Mouse (Mus musculus) right cerebral cortex, postnatal 14 days (tissue): ENCODE results near the gene 9530068E07Rik.
A peak's percentile ranks its signal among the peaks of the same experiment; 100 is the strongest.
"Not testable (repeated sequence)": the region's sequence is repeated elsewhere in the genome, so short reads cannot be mapped to it uniquely, and the experiment has no call there.

Experiments
- DNase-seq: peaks from one replicate; pipeline ENCODE4 v3.0.0; 2022

Gene 9530068E07Rik

DNA sequence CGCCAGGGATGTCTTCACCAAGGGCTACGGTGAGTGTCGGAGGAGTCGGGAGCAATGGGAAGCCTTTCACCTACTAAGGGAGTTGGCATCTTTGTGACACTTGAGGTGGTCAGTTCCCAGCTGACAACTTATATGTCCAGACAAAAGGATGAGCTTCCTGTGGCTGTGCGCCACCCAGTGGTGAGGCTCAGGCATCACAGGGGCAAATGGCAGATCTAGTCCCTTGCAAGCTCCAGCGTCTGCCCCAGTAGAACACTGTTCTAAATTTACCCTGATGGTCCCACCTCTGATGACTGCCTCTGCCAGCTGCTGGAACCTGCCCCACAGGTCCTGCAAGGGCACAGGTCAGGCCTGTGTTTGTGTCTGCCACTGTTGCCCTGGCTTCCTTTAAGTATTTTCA lies 21.9 kb upstream of the 9530068E07Rik start:
- peak; percentile 36 for DNase-seq

DNA sequence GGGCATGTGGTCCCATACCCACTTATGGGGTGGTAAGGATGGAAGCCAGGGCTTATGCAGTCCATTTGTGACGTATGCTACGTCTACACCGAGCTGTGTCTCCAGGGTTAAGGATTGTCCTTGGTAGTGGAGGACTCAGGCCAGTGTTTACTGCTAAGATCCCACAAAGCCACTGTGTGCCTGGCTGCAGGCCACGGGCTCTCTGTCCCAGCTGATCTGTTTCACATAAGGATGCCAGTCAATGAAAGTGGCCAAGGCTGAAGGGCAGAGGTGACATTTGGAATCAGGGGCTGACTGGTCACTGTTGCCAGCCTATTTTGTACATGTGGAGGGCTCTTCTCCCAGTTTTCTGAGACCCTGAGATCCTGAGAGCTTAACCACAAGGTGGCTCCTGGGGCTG lies 18.6 kb upstream of the 9530068E07Rik start:
- DNase-seq: no peak

DNA sequence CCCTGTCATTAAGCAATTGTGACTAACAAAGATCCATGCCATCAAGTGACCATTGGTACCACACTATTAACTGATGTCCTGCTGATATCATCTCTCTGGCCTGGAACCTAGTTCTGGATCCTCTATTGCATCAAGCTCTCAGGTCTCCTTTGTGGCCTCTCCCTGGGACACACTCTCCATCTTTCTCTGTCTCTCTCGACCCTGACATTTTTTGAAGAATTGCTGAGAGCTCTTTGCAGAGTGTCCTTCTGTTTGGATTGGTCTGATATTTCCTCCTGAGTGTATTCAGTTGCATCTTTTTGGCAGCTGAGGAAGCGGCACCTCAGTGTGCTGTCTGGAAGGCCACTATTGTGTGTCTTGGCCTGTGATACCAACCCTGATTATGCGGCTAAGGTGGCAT lies 17.0 kb upstream of the 9530068E07Rik start:
- no peak for DNase-seq

DNA sequence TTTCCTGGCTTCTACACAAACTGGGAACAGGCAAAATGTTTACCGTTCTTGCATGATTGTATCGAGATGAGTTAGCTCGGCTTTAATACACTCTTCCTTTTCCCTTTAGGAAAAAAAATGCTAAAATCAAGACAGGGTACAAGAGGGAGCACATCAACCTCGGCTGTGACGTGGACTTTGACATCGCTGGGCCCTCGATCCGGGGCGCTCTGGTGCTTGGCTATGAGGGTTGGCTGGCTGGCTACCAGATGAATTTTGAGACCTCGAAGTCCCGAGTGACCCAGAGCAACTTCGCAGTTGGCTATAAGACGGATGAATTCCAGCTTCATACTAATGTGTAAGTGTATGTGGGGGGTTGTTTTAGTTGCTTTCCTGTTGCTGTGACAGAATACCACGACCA lies 12.5 kb upstream of the 9530068E07Rik start:
- DNase-seq: no peak

DNA sequence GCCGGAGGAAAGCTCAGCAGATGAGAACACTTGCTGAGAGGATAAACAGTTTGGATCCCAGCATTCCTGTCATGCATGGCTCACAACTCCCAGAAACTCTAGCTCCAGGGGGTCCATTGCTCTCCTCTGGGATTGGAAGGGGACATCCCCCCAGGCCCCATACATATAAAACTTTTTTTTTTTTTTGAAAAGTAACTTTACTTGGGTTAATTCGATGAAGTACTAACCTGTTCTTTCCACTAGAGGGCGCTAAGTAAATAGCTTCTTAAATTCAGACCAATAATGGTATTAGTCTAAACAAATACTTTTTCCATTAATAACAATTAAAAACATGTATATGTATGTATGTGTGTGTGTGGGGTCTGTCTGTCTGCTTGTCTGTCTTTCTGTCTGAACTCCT lies 11.6 kb upstream of the 9530068E07Rik start:
- DNase-seq: no peak

DNA sequence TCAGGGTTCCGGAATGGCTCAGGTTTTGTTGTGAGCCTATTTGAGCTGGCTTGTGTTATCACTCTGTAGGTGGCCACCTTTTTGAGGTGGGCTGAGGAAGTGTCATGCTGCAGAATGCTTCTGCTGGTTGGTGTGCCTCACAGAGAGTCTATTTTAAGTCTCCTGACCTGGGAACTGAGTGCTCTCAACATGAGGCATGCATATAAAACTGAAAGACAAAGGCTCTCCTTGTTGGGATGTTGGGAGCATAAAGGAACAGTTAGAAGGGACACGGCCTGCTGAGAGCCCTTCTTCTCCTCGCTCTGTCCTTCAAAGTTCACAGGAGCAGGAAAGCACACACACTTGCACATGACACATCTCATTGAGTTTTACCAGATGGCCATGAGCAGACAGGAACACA lies 9.3 kb upstream of the 9530068E07Rik start:
- DNase-seq: no peak

DNA sequence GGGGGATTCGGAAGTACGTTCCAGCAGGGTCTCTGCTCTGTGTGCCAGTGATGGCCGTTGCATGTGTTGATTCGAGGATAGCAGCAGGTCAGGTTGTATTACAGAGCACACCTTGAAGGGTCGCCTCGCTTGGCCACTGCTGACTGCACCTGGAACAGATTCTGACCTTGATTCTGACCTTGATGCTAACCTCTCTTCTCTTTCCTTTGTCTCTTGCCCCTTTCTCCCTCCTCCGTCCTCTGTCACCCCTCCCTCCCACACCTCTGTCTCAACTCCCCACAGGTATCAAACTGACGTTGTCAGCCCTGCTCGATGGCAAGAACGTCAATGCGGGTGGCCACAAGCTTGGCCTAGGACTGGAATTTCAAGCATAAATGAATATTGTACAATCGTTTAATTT lies 8.1 kb upstream of the 9530068E07Rik start:
- DNase-seq: no peak

DNA sequence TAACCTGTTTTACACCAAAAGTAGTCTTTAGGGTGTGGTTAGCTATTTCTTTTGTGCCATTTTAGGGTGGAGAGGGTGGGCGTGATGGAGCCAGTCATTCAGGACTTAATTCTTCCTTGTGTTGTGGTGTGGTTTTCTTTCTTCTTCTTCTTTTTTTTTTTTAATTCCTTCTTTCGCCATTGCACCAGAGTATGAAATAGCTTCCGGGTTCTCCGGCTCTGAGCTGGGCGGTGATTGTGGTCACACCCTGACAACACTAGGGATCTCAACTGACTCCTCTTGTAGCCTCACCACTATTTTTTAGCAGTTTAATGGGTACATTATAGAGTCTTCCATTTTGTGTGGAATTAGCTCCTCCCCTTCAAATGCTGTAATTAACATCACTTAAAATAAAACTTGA lies 7.2 kb upstream of the 9530068E07Rik start:
- not testable (repeated sequence) for DNase-seq

DNA sequence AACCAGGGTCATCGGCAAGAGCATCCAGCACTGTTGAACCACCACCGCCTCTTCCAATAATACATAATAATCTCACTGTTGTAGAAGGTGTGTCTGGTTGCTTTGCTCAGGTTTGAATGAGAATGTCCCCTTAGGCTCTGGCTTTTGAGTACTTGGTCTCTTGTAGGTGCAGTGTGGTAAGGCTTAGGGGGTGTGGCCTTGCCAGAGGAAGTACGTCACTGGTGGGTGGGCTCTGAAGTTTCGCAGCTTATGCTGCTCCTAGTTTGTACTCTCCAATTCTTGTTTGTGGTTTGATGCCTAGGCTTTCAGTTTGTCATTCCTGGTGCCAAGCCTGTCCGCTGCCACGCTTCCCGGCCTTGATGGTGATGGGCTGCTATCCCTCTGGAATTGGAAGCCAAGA lies 6.3 kb upstream of the 9530068E07Rik start:
- DNase-seq: no peak

DNA sequence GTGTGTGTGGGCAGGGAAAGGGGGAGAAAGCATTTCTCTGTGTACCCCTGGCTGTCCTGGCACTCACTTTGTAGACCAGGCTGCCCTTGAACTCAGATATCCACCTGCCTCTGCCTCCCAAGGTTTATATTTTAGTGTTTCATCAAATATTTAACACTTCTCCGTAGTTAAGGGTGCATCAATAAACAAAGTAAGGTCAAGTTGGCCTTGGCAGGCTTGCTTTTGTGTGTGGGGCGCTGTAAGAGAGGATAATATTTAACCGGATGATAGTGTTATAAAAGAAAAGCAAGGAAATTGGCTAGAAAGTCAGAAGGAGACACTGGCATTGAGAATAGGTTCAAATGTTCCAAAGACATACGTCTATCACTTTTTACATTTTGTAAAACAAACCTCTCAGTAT lies 1.7 kb upstream of the 9530068E07Rik start:
- no peak for DNase-seq

DNA sequence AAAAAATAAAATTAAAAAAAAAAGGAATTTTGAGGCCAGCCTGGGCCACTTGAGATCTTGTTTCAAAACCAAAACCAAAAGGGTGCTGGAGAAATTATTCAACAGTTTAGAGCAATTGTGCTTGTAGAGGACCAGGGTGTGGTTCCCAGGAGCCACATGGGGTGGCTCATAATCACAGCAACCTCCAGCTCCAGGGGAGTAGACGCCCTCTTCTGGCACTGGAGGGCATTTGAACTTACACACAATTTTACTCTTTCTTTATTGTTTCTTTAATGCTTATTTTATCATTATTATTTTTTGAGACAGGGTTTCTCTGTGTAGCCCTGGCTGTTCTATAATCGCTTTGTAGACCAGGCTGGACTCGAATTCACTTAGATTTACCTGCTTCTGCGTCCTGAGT lies 885 bp upstream of the 9530068E07Rik start:
- DNase-seq: no peak

DNA sequence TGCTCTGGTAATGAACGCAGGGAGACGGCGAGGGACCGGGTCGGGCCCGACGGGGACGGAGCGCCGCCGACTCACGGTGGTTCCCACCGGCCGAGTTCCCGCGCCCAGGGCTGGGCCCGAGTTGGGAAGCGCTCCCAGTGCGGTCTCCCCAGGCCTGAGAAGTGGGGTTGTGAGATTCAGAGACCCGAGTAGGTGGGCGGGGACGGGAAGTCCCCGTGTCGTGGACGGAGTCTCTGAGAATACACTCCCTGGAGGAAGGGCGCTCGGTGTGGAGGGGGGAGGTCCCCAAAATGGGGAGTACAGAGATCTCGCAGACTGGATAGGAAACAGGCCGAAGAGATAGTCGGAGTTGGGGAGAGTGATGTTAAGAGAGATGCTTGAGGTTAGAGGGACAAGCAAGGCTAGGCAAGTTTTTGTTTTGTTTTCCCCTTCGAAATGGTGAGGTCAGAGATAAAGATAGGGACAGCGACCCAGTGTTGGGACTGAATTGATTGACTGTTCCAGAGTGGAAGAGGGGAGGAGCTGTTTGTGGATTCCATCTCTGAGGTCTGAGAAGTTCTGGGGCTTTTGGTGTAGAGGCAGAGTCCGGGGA lies 465 bp downstream of the 9530068E07Rik start:
- no peak for DNase-seq

DNA sequence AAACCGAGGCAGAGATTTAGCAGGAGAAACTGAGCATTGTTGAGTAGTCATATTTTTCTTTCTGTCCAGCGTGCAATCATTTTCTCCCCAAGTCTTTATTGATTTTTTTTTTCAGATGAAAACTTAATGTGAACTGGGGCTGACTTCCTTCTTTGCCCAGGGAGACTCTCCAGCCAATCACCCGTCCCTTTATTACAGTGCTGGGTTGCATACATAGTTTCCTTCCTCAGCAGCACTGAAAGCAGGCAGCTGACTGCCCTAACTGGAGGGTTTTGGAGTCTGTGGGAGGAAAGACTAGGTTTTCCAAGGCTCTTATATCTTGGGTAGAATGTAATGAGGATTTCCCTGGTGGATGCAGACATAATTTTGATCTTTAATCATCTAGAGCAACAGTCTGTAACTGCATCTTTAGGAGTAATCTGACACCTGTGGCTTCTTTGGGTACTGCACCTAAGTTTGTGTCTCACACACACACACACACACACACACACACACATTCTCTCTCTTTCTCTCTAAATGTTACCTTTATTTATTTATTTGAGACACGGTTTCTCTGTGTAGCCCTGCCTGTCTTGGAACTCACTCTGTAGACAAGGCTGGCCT lies 1.3 kb downstream of the 9530068E07Rik start:
- DNase-seq: no peak

DNA sequence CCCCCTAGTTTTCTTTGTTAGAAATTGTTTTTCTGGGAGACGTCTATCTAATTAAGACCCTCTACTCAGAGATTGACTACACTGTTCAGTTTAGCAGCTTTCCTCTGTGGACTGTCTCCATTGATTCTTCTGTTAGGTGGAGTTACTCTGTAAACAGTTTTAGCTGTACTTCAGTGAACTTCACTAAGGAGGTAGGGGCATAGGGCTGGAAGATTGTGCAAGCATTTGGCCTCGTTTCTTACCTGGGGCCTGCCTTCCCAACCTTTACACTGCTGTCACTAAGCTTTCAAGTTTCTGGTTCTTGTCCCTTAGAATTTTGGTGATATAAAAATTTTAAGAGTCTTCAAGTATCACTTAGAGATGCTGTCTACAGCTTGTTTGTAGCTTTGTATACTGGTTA lies 5.2 kb downstream of the 9530068E07Rik start:
- no peak for DNase-seq

DNA sequence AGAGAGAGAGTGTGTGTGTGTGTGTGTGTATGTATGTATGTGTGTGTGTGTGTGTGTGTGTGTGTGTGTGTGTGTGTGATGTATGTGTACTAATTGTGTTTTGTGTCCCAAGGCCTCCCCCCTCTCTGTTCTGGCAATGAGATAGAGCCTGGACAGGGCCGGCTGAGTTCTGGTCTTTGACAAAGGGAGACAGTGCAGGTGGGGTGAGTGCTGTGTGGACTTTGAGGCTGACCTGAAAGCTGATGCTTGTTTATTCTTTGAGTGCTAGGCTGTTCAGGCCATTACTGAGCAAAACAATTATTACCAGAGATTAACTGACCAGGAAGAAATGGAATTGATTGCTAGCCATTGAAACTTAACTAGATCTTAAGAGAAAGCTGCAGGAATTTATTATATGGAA lies 6.3 kb downstream of the 9530068E07Rik start:
- DNase-seq: no peak

DNA sequence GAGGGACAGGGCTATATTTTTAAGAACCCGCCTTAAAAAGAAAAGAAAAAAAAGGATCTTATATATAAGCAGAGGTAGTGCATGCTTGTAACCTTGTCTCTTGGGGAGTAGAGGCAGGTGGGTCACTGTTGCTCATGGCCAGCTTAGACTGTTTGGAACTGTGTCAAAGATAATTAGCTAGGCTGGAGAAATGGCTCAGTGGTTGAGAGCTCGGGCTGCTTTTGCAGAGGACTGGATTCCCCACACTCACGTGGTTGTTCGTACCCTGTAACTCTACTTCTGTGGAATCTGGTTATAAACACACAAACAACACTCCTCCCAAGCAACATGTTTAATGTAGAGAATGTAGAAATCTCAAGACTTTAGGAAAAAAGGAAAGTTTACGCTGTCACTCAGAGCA lies 8.0 kb downstream of the 9530068E07Rik start:
- DNase-seq: no peak

DNA sequence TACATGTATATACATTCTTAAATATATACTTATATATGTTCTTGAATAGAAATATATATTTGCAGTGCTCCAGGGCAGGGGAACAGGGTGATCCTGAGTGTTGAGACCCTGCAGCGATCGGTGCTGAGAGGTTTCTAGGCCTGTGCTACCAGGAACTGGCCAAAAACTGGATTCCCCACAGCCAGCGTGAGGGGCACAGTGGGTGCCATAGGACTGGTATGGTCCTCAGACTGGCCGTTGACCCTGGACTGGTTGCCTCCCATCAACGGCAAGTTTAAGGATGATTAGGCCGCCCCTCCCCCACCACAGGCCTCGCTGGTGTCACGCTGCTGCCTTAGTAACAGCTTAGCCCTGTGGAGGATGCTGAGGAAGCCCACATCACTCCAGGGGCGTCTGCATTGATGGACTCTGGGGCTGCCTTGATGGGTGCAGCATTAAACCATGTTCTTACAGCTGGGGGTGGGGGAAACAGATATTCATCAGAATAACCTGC lies 9.0 kb downstream of the 9530068E07Rik start:
- no peak for DNase-seq

DNA sequence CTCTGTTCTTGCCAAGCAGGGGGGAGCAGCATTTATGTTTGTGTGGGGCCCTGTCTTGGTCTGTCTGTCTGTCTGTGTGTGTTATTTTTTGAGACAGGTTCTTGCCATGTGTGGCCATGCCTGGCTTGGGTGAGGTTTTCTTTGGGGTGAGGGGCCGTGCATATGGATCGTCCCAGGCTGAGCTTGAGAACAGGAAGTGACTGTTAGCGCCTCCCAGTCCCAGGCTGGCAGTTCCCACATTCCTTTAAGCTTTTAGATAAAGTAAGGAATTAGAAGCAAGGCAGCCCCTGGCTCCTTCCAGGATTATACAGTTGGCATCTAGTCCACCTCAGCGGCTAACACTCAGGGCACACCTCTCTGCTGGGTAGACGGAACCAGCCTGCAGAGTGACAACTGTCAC lies 13.1 kb downstream of the 9530068E07Rik start:
- DNase-seq: no peak

DNA sequence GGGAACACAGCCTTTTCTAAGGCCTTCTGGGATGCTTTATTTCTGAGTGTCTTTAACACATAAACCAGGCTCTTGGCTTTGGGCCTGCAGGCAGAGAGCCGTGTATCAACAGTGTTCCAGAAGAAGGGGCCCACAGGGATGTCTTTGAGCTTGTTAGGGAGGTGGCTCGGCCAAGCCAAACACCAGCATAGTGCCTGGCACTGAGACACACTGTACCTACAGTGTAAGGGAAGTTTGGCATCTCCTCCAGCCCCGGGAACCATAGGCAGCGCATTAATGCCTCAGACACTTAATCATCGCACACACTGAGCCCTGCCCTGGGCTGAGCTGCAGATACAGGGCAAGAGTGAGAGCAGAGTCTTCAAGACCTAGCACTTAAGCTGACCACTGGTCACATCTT lies 22.1 kb downstream of the 9530068E07Rik start:
- no peak for DNase-seq

DNA sequence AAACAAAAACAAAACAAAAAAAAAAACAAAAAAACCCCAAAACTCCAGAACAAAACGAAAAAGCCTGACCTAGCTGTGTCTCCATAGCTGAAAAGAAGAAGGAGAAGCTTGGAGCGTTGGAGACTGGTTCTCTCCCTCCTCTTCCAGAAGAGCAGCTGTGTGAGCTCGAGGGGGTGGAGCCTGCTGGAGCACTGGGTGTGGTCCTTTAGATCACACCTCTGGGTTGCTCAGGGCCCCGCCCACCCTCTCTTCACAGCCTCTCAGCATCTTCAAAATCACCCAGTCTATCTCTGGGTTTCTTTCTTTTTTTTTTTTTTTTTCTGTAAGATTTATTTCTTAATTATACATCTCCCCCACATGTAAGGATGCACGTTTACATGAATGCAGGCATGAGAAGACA lies 23.0 kb downstream of the 9530068E07Rik start:
- no peak for DNase-seq

DNA sequence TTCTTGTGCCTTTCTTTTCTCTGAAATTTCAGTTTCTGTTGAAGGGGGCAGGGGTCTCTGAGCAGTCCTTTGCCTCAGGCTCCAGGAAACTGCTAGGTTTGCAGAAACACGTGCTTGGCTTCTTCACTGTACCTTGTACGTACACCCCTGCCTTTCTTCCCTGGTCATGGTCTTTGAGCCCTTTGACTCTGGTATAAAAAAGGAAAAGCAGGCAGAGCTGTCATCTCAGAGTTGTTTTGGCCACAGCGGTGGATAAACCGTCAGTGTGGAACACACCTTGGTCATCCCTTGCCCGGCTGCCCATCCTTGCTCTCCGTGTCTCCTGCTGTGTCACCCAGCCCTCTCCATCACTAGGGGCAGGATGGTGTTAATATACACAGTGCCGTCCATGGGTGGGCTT lies 23.6 kb downstream of the 9530068E07Rik start:
- DNase-seq: no peak

DNA sequence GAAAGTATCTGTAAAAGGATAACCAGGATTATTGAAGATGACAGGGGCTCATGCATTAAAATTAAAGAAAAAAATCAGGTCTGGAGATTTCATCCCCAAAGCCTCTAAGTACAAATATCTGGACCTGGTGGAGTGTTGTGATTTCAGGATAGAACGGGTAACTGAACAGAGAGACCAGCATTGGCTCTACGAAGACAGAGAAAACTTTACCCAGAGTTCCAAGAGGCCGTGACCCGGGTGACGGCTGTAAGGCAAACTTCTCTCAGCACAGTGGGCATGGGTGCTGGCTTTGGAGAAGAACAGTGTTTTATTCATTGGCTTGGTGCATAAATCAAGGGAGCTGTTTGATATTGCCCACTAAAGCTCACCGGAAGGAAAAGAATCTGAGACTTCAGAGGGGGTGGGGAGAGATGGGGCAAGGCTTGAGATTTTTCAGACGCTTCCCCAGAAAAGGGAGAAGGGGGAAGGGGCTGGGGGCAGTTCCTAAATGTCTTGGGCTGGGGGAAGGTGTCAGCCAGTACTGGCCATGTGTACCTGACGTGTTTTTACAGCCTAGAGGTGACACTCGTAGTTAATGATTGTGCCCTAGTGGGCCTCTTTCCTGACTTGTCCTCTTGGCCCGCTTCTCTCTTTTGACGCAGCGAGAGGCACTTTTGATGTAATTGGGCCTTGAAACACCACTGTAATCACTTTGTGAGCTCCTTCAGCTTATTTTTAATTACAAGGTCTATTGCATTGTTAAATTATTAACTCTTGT lies 24.2 kb downstream of the 9530068E07Rik start:
- no peak for DNase-seq

DNA sequence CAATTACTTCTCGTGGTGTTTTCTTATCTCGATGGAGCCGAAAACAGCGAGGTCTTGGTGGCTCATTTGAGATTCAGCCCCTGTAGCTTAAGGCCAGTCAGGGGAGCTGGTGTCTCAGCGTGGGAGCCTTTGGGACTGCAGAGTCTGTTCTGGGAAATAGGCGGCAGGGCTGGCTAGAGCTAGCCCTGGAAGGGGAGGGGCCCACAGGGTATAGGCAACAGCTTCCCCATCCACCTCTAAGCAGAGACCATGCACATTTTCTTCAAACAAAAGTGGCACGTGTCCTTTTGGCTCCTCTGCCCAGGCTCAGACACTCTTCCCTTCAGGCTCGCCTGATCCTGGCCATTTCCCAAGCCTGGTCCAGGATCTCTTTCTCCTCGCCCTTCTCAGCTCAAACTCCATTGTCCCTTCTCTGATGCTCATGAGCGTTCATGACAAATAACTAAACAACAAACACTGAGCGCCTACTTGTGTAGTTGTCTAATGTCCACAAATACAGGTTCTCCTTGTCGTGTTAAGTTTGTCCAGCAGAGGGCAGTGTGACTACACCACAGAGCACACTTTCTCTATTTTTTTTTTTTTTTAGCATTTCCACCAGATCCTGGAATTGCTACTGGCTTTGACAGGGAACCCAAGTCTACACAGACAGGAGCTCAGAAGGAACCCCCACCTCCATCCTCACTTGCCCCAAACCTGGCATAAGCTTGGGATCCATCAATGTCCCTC lies 25.0 kb downstream of the 9530068E07Rik start:
- peak; percentile 69 for DNase-seq

DNA sequence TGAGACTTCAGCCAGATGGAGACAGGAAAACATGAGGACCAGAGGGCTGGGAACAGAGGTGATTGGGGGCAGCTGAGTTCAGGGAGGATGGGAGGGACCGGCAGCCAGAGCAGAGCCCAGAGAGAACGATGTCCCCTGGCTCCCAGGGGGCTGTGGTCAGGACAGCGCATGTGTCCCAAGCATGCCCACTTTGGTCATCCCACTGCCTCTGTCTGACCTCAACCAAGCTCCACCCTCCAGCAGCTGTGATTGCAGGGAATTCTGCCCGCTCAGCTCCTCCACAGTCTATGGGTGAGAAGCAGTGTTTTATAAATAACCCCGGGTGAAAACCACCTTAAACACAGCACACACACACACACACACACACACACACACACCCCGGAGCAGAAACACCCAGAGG lies 33.2 kb downstream of the 9530068E07Rik start:
- no peak for DNase-seq
